Mouse (Mus musculus) heart, embryonic 14.5 days (tissue): ENCODE results near the gene Ttc28. TPM values are rescaled to one million over a fixed set of nuclear protein-coding genes. Genes with fewer than 3 reads are reported as not detected.
A peak's percentile ranks its signal among the peaks of the same experiment; 100 is the strongest.

Experiments
- ATAC-seq: fragments of 200-750 bp; cut with Nextera tagmentation; 2 replicates; pipeline ENCODE4 v1.8.0; 2017; ENCODE audit warnings: low read depth, moderate TSS enrichment; ENCODE audit not compliant: insufficient number of reproducible peaks, insufficient read depth, low FRiP score
- H3K27ac ChIP-seq, 2 experiments: fragments of 200-500 bp in 1 of 2; fragments of 300-500 bp in 1 of 2; sonication (generic) in 1 of 2; replicated peaks in 1 of 2; 2 replicates each; pipeline ENCODE4 v1.5.1; 2012 to 2014; ENCODE audit warnings: low read depth in 2 of 2, low read length in 2 of 2, control low read depth in 1 of 2, mild to moderate bottlenecking in 1 of 2, mixed read lengths in 1 of 2; ENCODE audit not compliant: control insufficient read depth in 1 of 2, insufficient read depth in 1 of 2
- H3K27me3 ChIP-seq: fragments of 300-500 bp; sonication (generic); 2 replicates; pipeline ENCODE4 v1.6.1; 2014; ENCODE audit warnings: mild to moderate bottlenecking, low read length, control low read depth; ENCODE audit not compliant: control insufficient read depth, insufficient read depth
- H3K36me3 ChIP-seq: fragments of 300-500 bp; sonication (generic); 2 replicates; pipeline ENCODE4 v1.6.1; 2014; ENCODE audit warnings: mild to moderate bottlenecking, control low read depth, low read length, mixed read lengths; ENCODE audit not compliant: control insufficient read depth, insufficient read depth
- H3K4me1 ChIP-seq, 2 experiments: fragments of 200-500 bp in 1 of 2; fragments of 300-500 bp in 1 of 2; sonication (generic) in 1 of 2; 2 replicates each; pipeline ENCODE4 v1.6.1; 2012 to 2014; ENCODE audit warnings: low read length in 2 of 2, control low read depth in 1 of 2, mixed read lengths in 1 of 2; ENCODE audit not compliant: control insufficient read depth in 2 of 2, insufficient read depth in 2 of 2
- H3K4me2 ChIP-seq: fragments of 300-500 bp; sonication (generic); 2 replicates; pipeline ENCODE4 v1.6.1; 2014; ENCODE audit warnings: mild to moderate bottlenecking, low read length
- H3K4me3 ChIP-seq, 2 experiments: fragments of 200-500 bp in 1 of 2; fragments of 300-500 bp in 1 of 2; sonication (generic) in 1 of 2; 2 replicates each; pipeline ENCODE4 v1.5.1; 2012 to 2014; ENCODE audit warnings: low read length in 2 of 2, mild to moderate bottlenecking in 2 of 2, control low read depth in 1 of 2, low read depth in 1 of 2, moderate library complexity in 1 of 2; ENCODE audit not compliant: control insufficient read depth in 1 of 2, insufficient read depth in 1 of 2
- H3K9ac ChIP-seq: fragments of 300-500 bp; sonication (generic); 2 replicates; pipeline ENCODE4 v1.6.1; 2014; ENCODE audit warnings: mild to moderate bottlenecking, low read length
- H3K9me3 ChIP-seq: fragments of 300-500 bp; sonication (generic); 2 replicates; pipeline ENCODE4 v1.6.1; 2016; ENCODE audit warnings: low read length, control low read depth; ENCODE audit not compliant: control insufficient read depth
- WGBS: fragments of 180-500 bp; shearing (Covaris S2); extraction: QIAGEN DNeasy Blood & Tissue Kit; methylation state at CpG from one replicate; pipeline ENCODE4 v1.1.7; 2014; 5-methylcytosine and 5-hydroxymethylcytosine counted together
- polyA plus RNA-seq: library from polyadenylated mRNA; unstranded; fragments of >200 nt; fragmentation: Nextera tagmentation; extraction: Ambion mirVana; gene quantifications from 2 replicates; pipeline ENCODE4 v1.2.1, GENCODE M21; 2014

Ttc28 gene
- polyA plus RNA-seq, 1 experiment from 2014 or later, result 9.0 TPM

DNA sequence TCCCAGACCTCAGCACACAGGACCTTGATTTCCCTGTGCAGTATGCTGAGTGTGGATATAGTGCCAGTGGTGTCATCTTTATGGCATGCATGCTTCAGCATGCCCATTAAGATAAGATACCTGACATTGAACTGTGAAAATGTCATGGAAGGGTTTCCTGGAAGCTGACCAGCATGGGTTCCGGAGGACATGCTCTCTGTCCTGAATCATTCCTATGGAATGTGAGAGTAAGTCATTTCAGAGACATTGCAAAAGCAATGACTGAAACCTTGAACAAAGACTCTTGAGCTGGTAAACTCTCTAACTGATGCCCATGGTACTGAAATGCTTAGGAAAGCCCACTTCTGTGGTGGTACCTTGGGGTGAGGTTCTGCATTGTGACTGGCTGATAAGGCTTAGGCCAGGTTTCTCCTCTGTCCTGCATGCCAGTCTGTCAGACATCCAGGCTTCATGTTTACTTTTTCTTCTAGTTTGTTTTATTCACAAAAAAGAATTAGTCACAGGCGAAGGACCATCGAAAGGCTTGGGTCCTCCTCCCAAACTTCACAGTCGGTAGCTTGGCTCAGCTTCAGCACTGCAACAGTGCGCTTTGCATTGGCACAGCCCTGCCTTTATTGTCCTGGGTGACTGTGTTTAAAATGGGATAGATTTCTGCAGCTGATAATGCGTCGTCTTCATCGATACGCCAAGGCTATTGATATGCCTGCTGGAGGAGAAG is 242.9 kb downstream of the Ttc28 start:
- no peaks in the 10 kb centered on the region for H3K9me3 ChIP-seq
- H3K9ac ChIP-seq, result no peak overlapping the region
- H3K27ac ChIP-seq, result no peak overlapping the region
- no peaks in the 10 kb centered on the region for H3K36me3 ChIP-seq
- no peak for ATAC-seq
- H3K4me1 ChIP-seq, result peaks cover 11 to 28% of the 10 kb centered on the region in 2 experiments
- no peak overlapping the region for H3K4me2 ChIP-seq
- WGBS, result 76% methylated on average over 9 of the region's 9 CpGs
- H3K27me3 ChIP-seq, result peaks cover 5% of the 10 kb centered on the region; the same call in 1 of the 2 replicates
- no peak overlapping the region for H3K4me3 ChIP-seq

DNA sequence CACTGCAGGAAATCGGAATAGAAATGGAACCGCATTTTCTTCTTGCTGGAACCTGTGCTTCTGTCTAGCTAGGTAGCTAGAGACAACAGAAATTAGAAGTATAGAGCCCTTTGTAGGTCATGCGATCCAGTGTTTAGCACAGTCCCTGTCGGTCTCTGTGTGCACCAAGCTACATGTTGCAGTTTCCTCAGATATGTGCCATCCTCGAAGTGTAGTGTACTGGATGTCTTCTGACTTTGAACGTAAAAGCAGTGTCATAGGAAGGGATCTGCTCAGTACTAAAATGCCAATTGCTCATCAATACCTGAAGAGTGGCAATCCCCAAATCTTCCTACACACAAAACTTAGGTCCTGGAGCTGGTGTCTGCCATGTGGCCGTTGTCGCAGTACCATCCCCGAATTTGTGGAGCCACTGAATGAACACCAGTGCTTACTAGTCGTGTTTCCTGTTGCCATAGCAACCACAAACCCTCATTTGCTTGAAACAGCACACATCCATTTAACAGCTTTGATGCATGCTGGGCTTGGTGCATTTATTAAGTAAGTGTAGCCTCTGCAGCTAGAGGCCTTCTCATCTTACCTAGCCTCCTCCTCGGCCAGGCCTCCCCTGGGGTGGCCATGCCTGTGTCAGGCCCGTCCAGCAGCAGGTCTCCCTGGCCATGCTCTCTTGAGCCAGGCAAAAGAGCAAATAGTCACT is 243.6 kb downstream of the Ttc28 start:
- H3K9me3 ChIP-seq, result no peaks in the 10 kb centered on the region
- H3K27me3 ChIP-seq, result 0 out of 2 replicates have a peak, but pooled peaks cover 5% of the 10 kb centered on the region
- no peak overlapping the region for H3K9ac ChIP-seq
- no peak overlapping the region for H3K27ac ChIP-seq
- H3K4me2 ChIP-seq, result no peak overlapping the region
- no peak for ATAC-seq
- no peak overlapping the region for H3K4me3 ChIP-seq
- 71% methylated on average over 12 of the region's 12 CpGs for WGBS
- peaks cover 11 to 31% of the 10 kb centered on the region in 2 experiments for H3K4me1 ChIP-seq
- no peaks in the 10 kb centered on the region for H3K36me3 ChIP-seq

DNA sequence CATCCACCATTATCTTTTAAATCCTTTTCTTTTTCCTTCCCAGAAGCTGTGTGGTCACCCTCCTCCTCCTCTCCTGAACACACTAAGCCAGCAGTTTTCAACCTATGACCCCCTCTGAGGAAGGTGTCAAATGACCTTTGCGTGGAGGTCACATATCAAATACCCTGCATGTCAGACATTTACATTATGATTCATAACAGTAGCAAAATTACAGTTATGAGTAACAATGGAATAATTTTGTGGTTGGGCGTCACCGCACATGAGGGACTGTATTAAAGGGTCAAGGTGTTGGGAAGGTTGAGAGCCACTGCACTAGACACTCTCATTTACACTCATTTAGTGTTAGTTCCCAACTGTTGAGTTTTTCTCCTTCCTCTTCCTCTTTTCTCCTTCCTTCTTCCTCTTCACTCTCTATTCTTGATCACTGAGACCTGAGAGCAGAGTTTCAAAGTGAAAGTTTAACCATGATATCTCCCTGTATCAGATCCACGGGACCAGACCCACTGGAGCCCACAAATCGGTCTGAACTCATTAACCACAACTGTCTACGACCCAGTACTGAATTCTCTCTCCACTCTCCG is 245.1 kb downstream of the Ttc28 start:
- 86% methylated on average over 7 of the region's 7 CpGs for WGBS
- no peak for ATAC-seq
- H3K27me3 ChIP-seq, result 0 out of 2 replicates have a peak, but pooled peaks cover 5% of the 10 kb centered on the region

DNA sequence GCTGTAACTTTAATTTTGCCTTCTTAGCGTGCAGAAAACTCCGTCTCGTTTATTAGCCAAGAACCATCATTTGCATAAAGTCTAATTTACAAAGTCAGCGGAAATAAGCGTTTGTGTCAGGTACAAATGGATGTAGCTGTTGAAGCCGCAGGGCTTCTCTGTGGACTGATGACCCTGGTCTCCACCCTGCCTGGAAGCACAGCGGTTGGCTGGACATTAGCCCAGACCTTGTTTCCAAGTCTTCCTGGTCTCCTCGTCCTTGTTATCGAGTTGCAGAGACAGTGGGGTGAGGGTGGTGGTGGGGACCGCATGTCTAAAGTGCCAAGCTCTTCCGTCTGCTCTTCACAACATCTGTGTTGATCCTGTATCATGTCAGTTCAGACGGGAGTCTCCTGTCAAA is 246.1 kb downstream of the Ttc28 start:
- Histone ChIP-seq H3K36me3 (no peaks in the 10 kb centered on the region), H3K9me3 (no peaks in the 10 kb centered on the region), H3K27ac (no peak overlapping the region), H3K9ac (no peak overlapping the region), H3K4me3 (no peak overlapping the region), H3K4me1 (peaks cover 14 to 28% of the 10 kb centered on the region in 2 experiments), H3K4me2 (no peak overlapping the region), H3K27me3 (0 out of 2 replicates have a peak, but pooled peaks cover 5% of the 10 kb centered on the region)
- WGBS, result 87% methylated on average over 12 of the region's 12 CpGs
- ATAC-seq, result no peak

More for the DNA sequence above, 245.1 kb downstream of the Ttc28 start:
- Histone ChIP-seq H3K4me1 (peaks cover 16 to 37% of the 10 kb centered on the region in 2 experiments), H3K4me2 (no peak overlapping the region), H3K9ac (no peak overlapping the region), H3K27ac (no peak overlapping the region), H3K9me3 (no peaks in the 10 kb centered on the region), H3K4me3 (no peak overlapping the region), H3K36me3 (no peaks in the 10 kb centered on the region)

DNA sequence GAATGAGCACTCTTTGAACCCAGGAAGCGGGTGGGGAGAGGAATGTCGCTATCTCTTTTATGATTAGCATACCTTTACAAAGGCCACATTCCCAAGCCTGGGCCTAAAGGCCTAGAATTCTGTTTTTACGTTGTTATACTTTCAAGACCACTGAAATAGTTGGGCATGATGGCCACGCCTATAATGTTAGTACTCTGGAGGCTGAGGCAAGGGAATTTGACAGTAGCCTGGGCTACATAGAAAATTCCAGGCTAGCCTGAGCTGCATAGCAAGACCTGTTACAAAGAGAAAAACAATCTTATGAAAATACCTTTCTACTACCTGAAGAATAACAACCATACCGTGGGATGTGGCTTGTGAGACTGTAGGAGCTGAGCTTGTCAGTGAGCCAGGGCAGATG is 248.2 kb downstream of the Ttc28 start:
- H3K4me2 ChIP-seq, result no peak overlapping the region
- no peak overlapping the region for H3K9ac ChIP-seq
- WGBS, result 70% methylated on average over 5 of the region's 5 CpGs
- no peak overlapping the region for H3K4me3 ChIP-seq
- peak overlapping the region in 1 of 2 experiments; percentile 41; a peak in 1 of 4 replicates for H3K27ac ChIP-seq
- H3K4me1 ChIP-seq, result peaks cover 6 to 12% of the 10 kb centered on the region in 2 experiments; a peak in 2 of 4 replicates
- 0 out of 2 replicates have a peak, but pooled peaks cover 5% of the 10 kb centered on the region for H3K27me3 ChIP-seq
- ATAC-seq, result no peak
- no peaks in the 10 kb centered on the region for H3K9me3 ChIP-seq
- H3K36me3 ChIP-seq, result no peaks in the 10 kb centered on the region

DNA sequence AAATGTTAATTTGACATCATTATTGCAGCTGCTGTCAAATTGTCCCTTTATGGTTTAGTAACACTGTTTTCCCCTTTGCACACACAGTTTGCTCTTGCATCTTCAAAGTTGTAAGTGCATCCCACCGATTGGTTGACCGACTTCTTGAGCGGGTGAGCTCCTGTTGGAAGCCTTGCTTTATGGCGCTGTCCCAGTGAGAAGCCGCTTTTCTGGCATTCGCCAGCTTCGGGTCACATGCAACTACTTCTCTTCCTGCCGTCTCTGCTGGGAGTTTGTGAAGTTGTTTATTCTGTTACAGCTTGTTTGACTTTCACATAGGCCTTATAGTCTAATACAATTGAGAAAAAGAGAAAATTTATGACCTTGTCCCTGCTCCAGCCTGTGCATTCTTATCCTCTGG is 250.5 kb downstream of the Ttc28 start:
- no peak overlapping the region for H3K27ac ChIP-seq
- no peak overlapping the region for H3K9ac ChIP-seq
- H3K4me2 ChIP-seq, result no peak overlapping the region
- 97% methylated on average over 8 of the region's 8 CpGs for WGBS
- no peaks in the 10 kb centered on the region for H3K27me3 ChIP-seq
- H3K4me1 ChIP-seq, result peaks cover 6 to 12% of the 10 kb centered on the region in 2 experiments; a peak in 2 of 4 replicates
- H3K4me3 ChIP-seq, result no peak overlapping the region
- no peaks in the 10 kb centered on the region for H3K36me3 ChIP-seq
- H3K9me3 ChIP-seq, result no peaks in the 10 kb centered on the region
- no peak for ATAC-seq

DNA sequence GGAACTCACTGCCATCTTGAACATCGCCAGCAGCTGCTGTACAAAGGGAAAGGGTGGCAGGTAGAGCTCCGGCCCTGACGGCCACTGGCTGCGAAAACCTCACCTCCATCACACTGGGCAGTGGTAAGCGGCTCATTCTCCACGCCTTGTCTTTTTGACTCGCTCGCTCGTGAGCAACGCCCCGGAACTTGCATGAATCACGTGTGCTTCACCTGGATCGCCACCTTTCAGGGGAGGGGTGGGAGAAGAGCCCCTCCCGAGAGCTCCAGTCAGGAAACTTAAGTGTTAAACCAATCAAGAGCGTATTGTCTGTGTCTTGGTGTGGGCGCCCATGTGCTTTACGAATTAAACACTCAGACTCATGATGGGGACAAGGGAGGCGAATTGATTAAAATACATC is 252.0 kb downstream of the Ttc28 start:
- H3K27me3 ChIP-seq, result no peaks in the 10 kb centered on the region
- peaks cover 6 to 16% of the 10 kb centered on the region in 2 experiments; a peak in 3 of 4 replicates for H3K4me1 ChIP-seq
- no peaks in the 10 kb centered on the region for H3K9me3 ChIP-seq
- no peak overlapping the region for H3K4me3 ChIP-seq
- WGBS, result 94% methylated on average over 18 of the region's 18 CpGs
- H3K4me2 ChIP-seq, result no peak overlapping the region
- H3K9ac ChIP-seq, result no peak overlapping the region
- no peak overlapping the region for H3K27ac ChIP-seq
- H3K36me3 ChIP-seq, result no peaks in the 10 kb centered on the region
- no peak for ATAC-seq
